Mouse (Mus musculus) thymus, adult 2 months (tissue): ENCODE measurements at regions not wholly inside any gene's neighbourhood (a gene's known extent, or its start where the extent isn't known, plus 50 kb on each side); places are given as distances from the start of the nearest gene placed in this dataset.

Experiments used
- CTCF ChIP-seq: fragments of 200-500 bp; IDR thresholded peaks from 2 replicates; pipeline ENCODE4 v1.5.1; 2012; ENCODE audit warnings: mild to moderate bottlenecking, control low read depth, low read length, moderate library complexity, borderline replicate concordance; ENCODE audit not compliant: control insufficient read depth, poor library complexity, insufficient read depth; ENCODE audit errors: extremely low read depth
- POLR2A ChIP-seq: fragments of 200-500 bp; IDR thresholded peaks from 2 replicates; pipeline ENCODE4 v1.6.1; 2012; ENCODE audit warnings: mild to moderate bottlenecking, low read length, control low read depth, moderate library complexity; ENCODE audit not compliant: control insufficient read depth, poor library complexity, insufficient read depth; ENCODE audit errors: extremely low read depth

GRCm38 (mm10) chr1:63954172-63954571 is 167.9 kb downstream of the Klf7 start:
- TF ChIP-seq POLR2A (no peak), CTCF (no peak)
